Mouse (Mus musculus) heart, adult 2 months (tissue): ENCODE data around the gene Fanci.

Experiments
- CTCF ChIP-seq: fragments of 200-600 bp; IDR thresholded peaks from 2 replicates; pipeline ENCODE4 v1.8.1; 2022; ENCODE audit warnings: antibody characterized with exemption, mild to moderate bottlenecking, moderate library complexity
- POLR2A ChIP-seq: fragments of 200-500 bp; IDR thresholded peaks from 2 replicates; pipeline ENCODE4 v1.6.1; 2011; ENCODE audit warnings: mild to moderate bottlenecking, low read depth, low read length, control low read depth; ENCODE audit not compliant: insufficient read depth

- no peak for TF ChIP-seq CTCF
- no peak for TF ChIP-seq POLR2A
Measured at GRCm38 (mm10) chr7:79474831-79475399, 83.2 kb downstream of the Fanci start.
